Mouse (Mus musculus): ENCODE data around the gene Surf1. TPM values are rescaled to one million over a fixed set of nuclear protein-coding genes. Genes with fewer than 3 reads are reported as not detected.

The Surf1 gene
- polyA plus RNA-seq, 1 experiment = 153 TPM

DNA sequence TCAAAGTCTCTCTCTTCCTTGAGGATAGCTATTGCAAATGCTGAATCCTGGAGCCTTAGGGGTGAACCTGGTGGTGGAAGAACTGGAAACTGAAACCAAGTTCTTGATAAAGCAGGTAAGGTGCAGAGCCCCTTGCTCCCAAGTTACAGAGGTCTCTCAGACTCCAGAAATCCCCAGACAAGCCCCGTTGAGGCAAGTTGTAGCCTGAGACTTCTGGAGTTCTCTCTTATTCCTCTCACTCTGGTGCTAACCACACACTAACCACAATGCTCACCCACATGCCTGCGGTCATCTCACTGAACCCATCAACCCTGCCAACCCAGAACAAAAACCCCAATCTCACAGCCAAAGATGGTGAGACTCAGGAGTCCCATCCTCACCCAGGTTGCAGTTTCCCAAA is 19.0 kb upstream of the Surf1 start:
- Histone ChIP-seq H3K27me3 (ENCODE audit: control insufficient read depth, insufficient read depth, low read length) (no peaks in the 10 kb centered on the region), H3K4me1 (ENCODE audit: control insufficient read depth, insufficient read depth, low read length) (peaks cover 10% of the 10 kb centered on the region), H3K4me3 (replicated peaks; ENCODE audit: insufficient read depth, low read depth, low read length) (no peak overlapping the region), H3K27ac (ENCODE audit: insufficient read depth, low read length) (no peak overlapping the region)
- TF ChIP-seq CTCF (IDR thresholded peaks at IDR 0.05; ENCODE audit: borderline replicate concordance, insufficient read depth, low read depth, low read length) (no peak), POLR2A (IDR thresholded peaks at IDR 0.05; ENCODE audit: borderline replicate concordance, insufficient read depth, low read length) (no peak)
- no peak for DNase-seq
- WGBS = 83% methylated on average over 2 of the region's 2 CpGs

DNA sequence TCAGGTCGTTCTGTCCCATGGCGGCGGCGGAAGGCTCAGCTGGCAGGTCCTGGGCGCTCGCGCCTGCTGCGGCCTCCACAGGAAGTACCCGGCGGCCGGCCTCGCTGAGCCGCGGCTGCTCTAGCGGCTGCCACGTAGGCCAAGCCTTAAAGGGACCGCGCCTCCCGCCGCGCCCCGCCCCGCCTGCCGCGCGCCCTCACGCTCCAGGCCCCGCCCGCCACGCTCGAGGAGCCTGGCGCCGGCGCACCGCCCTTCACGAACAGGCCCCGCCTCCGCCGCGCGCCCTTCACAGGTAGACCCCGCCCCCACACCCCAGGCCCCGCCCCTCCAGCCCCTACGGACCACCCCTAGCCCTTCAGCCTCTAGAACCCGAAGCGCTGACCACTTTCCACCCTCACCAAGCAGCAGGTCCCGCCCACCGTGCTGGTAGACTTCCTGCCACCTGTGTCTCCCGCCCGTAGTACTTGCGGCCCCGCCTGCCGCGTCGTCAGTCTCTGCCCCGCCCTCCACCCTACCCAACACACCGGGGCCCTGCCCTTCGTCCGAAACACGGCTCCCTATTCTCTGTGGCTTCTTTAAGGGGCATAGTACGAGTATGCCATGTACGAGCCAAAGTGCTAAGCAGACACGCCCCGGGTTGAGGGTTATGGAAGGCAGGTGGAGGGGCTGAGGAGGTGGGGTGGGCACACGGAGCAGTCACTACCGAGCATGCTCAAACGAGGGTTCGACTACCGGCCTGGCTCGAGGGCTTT is 17.1 kb upstream of the Surf1 start, which contains the start of the genes Surf4 and Stkld1:
Gene Surf4, minus strand, starts transcription at position 625 of the 752 bp plus-strand sequence.
Gene Stkld1, plus strand, starts transcription at position 744 of the 752 bp plus-strand sequence.
- H3K27me3 ChIP-seq (ENCODE audit: control insufficient read depth, insufficient read depth, low read length) = no peaks in the 10 kb centered on the region
- H3K27ac ChIP-seq (ENCODE audit: insufficient read depth, low read length) = peak within 1 kb of the TSS; percentile 81
- DNase-seq = peak; percentile 93
- peak within 1 kb of the TSS; percentile 88 for H3K4me3 ChIP-seq (replicated peaks; ENCODE audit: insufficient read depth, low read depth, low read length)
- 1% methylated on average over 66 of the region's 70 CpGs for whole genome bisulfite sequencing
- peaks cover 10% of the 10 kb centered on the region for H3K4me1 ChIP-seq (ENCODE audit: control insufficient read depth, insufficient read depth, low read length)
- TF ChIP-seq CTCF (IDR thresholded peaks at IDR 0.05; ENCODE audit: borderline replicate concordance, insufficient read depth, low read depth, low read length) = no peak
- peak; percentile 69 for TF ChIP-seq POLR2A (IDR thresholded peaks at IDR 0.05; ENCODE audit: borderline replicate concordance, insufficient read depth, low read length)

DNA sequence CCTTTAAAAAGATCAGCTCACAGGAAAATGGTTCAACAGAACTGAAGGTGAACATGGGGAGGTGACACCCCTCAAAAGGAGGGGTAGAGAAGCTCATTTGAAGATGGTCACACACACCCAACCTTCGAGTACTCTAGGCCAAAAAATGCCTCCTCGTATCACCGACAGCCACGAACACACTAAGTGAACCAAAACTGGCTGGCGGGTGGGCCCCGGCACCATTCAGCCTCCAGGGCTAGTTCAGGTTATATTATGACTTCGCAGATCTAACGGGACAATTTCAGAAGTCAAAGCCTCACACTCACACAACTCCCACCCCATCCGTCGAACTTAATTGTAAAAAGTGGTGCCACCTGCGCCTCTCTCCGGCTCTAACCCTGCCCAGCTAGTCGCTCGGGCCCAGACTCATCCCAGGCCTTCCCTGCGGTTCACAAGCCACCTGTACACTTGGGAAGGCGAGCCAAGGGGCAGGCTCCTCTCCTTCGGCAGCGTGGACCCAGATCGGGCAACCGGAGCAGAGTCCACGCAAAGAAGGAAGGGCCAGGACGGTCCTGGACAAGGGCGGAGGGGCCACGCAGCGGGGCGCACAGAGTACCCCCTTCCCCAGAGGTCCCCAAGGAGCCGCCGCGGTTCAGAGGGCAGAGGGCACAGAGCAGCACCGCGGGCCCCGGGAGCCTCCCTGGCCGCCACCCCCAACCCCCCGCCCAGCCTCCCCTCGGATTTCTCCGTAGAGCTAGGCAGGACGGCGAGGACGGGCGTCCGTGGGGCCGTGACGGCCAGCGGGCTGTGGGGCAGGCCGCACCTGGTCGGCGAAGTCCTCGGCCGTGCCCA is 16.4 kb upstream of the Surf1 start:
- under 1% methylated on average over 49 of the region's 49 CpGs for WGBS
- peak; percentile 62 to 63 for DNase-seq
- H3K27ac ChIP-seq (ENCODE audit: insufficient read depth, low read length) = peak overlapping the region; percentile 81; the same call in 1 of the 2 replicates

DNA sequence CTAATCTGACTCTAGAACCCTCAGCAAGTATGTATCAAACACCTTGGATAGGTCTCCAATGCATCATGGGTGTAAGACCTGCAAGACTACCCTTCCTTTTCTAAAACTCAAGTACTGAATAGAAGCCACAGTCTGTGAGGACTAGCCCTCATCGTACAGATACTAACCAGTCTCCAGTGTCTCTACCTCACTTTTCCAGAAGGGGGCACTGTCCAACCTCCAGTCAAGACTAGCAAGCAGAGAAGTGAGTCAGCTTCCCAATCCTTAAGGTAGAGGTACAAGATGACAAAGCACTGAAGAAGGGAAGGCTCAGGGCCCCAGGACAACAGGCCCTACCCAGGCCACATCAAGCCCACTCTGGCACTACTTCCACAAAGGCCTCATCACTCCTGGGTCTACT is 14.1 kb upstream of the Surf1 start:
- TF ChIP-seq CTCF (IDR thresholded peaks at IDR 0.05; ENCODE audit: borderline replicate concordance, insufficient read depth, low read depth, low read length) = peak; percentile 68; the same call in 1 of the 2 replicates
- no peak for TF ChIP-seq POLR2A (IDR thresholded peaks at IDR 0.05; ENCODE audit: borderline replicate concordance, insufficient read depth, low read length)
- no peak overlapping the region for H3K4me3 ChIP-seq (replicated peaks; ENCODE audit: insufficient read depth, low read depth, low read length)
- 6% methylated on average over 1 of the region's 1 CpGs for WGBS
- H3K4me1 ChIP-seq (ENCODE audit: control insufficient read depth, insufficient read depth, low read length) = peaks cover 13% of the 10 kb centered on the region
- DNase-seq = peak; percentile 71 to 74
- H3K27ac ChIP-seq (ENCODE audit: insufficient read depth, low read length) = no peak overlapping the region
- no peaks in the 10 kb centered on the region for H3K27me3 ChIP-seq (ENCODE audit: control insufficient read depth, insufficient read depth, low read length)

More for the DNA sequence above, 16.4 kb upstream of the Surf1 start:
- H3K27me3 ChIP-seq (ENCODE audit: control insufficient read depth, insufficient read depth, low read length) = no peaks in the 10 kb centered on the region
- no peak for TF ChIP-seq POLR2A (IDR thresholded peaks at IDR 0.05; ENCODE audit: borderline replicate concordance, insufficient read depth, low read length)
- TF ChIP-seq CTCF (IDR thresholded peaks at IDR 0.05; ENCODE audit: borderline replicate concordance, insufficient read depth, low read depth, low read length) = no peak
- H3K4me1 ChIP-seq (ENCODE audit: control insufficient read depth, insufficient read depth, low read length) = peaks cover 13% of the 10 kb centered on the region
- peak overlapping the region; percentile 85 for H3K4me3 ChIP-seq (replicated peaks; ENCODE audit: insufficient read depth, low read depth, low read length)

DNA sequence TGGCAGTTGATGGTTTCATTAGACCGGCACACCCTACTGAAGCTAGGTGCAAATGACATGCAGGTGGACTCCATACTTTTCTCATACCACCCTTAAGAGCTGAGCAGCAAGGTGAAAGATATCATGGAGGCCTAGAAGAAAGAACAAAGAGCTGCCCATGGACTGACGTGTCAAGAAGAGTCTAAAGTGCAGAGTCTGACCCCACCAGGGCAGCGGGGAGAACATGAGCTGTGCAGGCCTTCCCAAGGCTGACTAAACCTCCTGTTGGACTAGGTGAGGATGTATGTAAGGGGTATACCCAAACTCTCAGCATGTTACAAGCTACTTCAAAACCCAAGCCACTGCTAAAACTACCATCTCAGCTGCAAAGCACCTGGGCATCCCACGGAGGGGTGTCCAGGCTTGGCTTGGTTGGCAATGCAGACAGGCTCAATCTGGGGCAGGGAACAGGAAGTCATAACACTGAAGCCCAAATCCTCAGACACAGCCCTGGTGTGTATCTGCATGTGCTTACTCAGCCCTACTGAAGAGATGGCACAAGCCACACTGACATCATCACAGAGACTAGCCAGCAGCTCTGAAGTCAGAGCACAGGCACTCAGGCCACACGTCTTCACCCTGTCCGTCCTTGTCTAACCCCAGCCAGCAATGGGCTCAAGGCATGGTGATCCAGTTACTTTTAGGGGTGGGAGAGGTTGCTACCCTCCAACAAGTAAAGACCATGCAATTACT is 11.6 kb upstream of the Surf1 start:
- 73% methylated on average over 6 of the region's 6 CpGs for WGBS
- H3K27me3 ChIP-seq (ENCODE audit: control insufficient read depth, insufficient read depth, low read length) = no peaks in the 10 kb centered on the region
- no peak for DNase-seq
- peaks cover 13% of the 10 kb centered on the region for H3K4me1 ChIP-seq (ENCODE audit: control insufficient read depth, insufficient read depth, low read length)
- no peak overlapping the region for H3K27ac ChIP-seq (ENCODE audit: insufficient read depth, low read length)
- no peak overlapping the region for H3K4me3 ChIP-seq (replicated peaks; ENCODE audit: insufficient read depth, low read depth, low read length)
- TF ChIP-seq CTCF (IDR thresholded peaks at IDR 0.05; ENCODE audit: borderline replicate concordance, insufficient read depth, low read depth, low read length) (no peak), POLR2A (IDR thresholded peaks at IDR 0.05; ENCODE audit: borderline replicate concordance, insufficient read depth, low read length) (no peak)

DNA sequence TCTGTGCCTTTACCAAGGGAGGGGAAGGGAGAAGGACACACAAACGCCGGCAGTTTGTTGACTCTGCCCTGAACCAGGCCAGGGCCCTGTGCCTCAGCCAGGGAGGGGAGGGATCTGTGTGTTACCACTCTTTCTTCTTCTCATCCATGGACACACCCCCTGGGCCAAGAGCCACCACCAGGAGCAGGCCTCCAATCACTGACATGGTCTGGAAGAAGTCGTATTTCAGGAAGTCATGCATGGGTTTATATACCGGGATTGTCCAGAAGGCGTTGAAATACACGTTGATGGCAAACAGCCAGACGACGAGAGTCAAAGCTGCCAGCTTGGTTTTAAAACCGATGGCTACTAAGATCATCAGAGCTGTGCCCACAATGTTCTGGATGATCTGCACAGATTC is 5.5 kb upstream of the Surf1 start:
- Histone ChIP-seq H3K27me3 (ENCODE audit: control insufficient read depth, insufficient read depth, low read length) (no peaks in the 10 kb centered on the region), H3K27ac (ENCODE audit: insufficient read depth, low read length) (no peak overlapping the region), H3K4me1 (ENCODE audit: control insufficient read depth, insufficient read depth, low read length) (peaks cover 12% of the 10 kb centered on the region), H3K4me3 (replicated peaks; ENCODE audit: insufficient read depth, low read depth, low read length) (no peak overlapping the region)
- no peak for TF ChIP-seq CTCF (IDR thresholded peaks at IDR 0.05; ENCODE audit: borderline replicate concordance, insufficient read depth, low read depth, low read length)
- TF ChIP-seq POLR2A (IDR thresholded peaks at IDR 0.05; ENCODE audit: borderline replicate concordance, insufficient read depth, low read length) = no peak
- 31% methylated on average over 9 of the region's 9 CpGs for WGBS
- DNase-seq = no peak

DNA sequence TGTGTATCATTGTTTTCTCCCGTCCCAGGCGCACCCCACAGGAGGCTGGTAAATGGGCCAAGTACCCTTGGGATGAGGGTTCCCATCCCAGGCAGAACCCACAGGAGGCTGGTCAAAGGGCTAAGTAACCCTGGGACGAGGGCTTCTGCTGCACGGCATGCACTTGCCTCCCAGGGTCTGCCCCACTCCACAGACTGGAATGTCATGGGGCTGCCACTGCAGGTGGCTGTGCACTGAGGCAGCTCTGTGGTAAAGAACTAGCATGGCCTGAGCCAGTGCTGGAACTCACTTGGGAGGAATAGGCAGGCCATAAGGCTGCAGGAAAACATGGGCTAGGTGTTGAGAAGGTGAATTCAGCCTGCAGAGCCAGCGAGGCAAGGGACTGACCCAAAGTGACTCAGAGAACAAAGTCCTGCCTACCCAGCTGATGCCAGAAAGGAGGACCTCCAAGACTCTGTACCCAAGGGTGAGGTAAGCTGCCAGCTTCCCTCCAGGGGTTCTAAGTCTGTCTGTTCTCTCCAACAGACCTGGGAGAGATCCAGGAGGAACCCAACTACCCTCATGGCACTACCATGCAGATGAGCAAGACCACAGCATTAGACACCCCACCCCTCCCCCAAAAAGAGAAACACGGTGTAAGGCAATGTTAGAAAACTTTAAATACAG is 4.0 kb upstream of the Surf1 start:
- DNase-seq = no peak
- no peak overlapping the region for H3K4me3 ChIP-seq (replicated peaks; ENCODE audit: insufficient read depth, low read depth, low read length)
- TF ChIP-seq CTCF (IDR thresholded peaks at IDR 0.05; ENCODE audit: borderline replicate concordance, insufficient read depth, low read depth, low read length) (no peak), POLR2A (IDR thresholded peaks at IDR 0.05; ENCODE audit: borderline replicate concordance, insufficient read depth, low read length) (no peak)
- WGBS = 71% methylated on average over 6 of the region's 6 CpGs
- no peak overlapping the region for H3K27ac ChIP-seq (ENCODE audit: insufficient read depth, low read length)
- no peaks in the 10 kb centered on the region for H3K27me3 ChIP-seq (ENCODE audit: control insufficient read depth, insufficient read depth, low read length)
- H3K4me1 ChIP-seq (ENCODE audit: control insufficient read depth, insufficient read depth, low read length) = peaks cover 12% of the 10 kb centered on the region
